Mouse (Mus musculus): ENCODE data around the gene Kmt5c.
"Not testable (repeated sequence)": the region's sequence is repeated elsewhere in the genome, so short reads cannot be mapped to it uniquely, and the experiment has no call there.

The Kmt5c gene

DNA sequence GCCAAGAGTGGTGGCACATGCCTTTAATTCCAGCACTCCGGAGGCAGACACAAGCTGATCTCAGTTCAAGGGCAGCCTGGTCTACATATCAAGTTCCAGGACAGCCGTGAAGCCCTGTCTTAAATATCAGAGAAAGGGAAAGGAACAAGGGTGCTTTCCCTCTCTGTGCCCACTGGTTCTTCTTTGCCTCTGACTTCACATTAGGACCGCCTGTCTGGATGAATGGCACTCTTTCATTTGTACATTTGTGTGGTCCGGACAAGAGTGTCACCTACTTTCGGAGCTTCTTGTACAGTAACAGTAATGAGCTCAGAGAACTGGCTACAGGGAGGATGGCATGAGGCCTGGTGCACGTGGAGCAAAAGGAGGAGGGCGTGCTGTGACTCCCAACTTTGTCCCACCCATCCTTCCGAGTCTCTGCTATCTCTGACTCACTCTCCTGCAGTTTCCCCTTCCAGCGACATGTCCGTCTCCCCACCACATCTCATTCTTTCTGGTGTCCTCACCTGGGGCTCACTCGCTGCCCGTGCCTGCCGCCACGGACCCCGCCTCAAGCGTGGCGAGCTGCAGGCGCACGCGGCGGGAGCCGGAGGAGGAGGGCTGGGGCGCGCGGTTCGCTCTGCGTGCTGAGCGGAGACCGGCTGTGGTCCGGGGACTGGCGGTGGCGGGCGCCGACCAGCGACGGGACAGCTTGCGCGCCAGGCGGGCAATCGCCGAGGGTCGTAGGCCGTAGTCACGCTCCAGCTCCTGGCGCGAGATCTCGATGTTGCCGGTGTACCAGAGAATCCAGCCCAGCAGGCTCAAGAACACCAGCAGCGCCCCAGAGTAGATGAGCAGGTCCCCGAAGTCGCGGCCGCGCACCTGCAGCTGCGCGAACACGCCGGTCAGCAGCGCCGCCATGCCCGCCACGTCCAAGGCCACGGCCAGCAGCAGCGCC, 48.9 kb downstream of the Kmt5c start:
- peak; percentile 85 for DNase-seq (ENCODE audit: extremely low read depth, insufficient read length, low spot score)

DNA sequence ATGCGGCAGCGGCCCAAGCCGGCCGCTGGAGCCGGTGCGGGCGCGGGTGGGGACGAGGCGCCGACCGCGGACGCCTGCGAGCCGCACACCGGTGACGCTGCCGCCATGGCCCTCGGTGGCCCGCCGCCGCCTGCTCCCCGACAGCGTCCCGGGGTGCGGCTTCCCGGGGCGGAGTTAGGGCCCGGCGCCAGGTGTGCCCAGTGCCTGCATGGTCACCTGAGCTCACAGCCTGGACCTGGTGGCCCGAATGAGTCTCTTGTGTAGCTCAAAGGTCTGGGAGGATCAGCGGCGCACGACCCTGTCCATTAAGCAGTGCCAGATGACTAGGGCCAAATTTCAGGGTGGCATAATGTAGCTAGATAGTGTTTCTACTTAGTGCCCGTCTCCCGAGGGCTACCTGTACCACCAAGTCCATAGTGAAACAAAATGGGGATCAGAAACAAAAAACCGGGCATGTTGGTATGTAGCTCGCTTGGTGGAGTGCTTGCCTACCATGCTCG, 49.6 kb downstream of the Kmt5c start, which contains the start of gene Tmem238:
Tmem238 (minus strand) TSS at position 221 of the 500 bp plus-strand sequence.
- DNase-seq (ENCODE audit: extremely low read depth, insufficient read length, low spot score) = peak; percentile 71

DNA sequence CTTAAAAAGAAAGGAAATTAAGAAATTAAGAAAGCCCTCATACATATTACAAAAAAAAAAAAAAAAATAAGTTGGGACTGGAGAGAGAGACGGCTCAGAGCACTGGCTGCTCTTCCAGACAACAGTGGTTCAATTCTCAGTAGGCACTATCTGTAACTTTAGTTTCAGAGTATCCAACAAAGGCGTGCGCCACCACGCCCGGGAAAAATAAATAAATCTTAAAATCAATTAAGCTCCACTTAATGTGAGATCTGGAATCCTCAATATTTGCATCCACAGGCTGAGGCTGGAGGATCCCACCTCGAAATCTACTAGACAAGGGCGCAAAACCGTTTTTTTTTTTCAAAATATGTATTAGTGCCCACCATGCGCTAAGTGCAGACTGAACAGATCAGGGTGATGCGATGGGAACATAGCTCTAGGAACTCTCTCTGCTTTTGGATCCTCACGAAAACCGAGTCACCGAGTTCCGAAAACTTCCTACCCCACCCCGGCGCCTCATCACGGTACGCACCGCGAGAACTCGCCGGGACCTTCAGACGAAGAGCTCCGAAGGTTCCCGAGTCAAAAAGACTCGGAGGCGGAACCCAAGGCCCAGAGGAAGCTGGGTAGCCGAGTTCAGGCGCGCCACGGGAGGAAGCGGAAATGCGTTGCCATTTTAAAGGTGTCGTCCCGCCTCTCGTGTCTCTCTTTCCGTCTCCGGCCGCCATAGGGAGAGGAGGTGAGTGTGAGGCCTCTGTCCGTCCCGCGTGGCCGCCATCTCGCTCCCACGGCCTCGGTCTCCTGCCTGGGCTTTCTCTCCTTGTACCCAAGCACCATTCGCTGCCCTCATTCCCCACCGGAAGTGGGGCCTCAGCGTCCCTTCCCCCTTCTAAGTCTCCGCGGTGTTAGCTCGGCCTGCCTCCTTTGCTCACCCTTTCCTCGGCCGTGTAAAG, 52.6 kb downstream of the Kmt5c start, which contains the start of gene Rpl28:
Rpl28 (plus strand) TSS at position 597 of the 935 bp plus-strand sequence.
- DNase-seq (ENCODE audit: extremely low read depth, insufficient read length, low spot score) = peak; percentile 91

DNA sequence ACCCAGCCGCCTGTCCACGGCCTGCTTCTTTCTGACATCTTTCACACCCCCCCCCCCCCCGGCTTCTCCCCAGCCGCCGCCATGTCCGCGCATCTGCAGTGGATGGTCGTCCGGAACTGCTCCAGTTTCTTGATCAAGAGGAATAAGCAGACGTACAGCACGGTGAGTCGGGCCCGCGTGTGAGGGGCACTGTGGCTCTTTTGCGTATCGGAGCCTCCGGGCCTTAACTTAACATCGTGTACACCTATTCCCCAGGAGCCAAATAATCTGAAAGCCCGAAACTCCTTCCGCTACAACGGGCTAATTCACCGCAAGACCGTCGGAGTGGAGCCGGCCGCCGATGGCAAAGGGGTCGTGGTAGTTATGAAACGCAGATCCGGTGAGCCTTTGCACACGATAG, 53.3 kb downstream of the Kmt5c start:
- not testable (repeated sequence) for DNase-seq (ENCODE audit: extremely low read depth, insufficient read length, low spot score)

DNA sequence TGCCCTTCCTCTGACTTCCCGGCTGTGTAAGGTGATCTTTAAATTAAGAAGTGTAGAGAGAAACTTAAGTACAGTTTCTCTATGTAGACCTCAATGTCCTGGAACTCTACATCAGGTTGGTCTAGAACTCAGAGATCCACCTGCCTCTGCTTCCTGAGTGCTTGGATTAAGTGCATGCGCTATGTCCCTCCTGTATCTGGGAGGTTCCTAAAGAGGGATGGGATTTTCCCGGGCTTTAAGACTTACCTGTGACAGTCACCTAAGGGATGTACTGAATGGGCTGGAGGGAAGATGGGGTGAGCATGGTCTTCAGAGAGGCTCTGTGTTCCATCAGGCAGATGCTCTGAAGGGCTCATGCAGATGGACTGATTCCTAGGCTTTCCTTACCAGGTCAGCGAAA, 53.8 kb downstream of the Kmt5c start:
- DNase-seq (ENCODE audit: extremely low read depth, insufficient read length, low spot score) = no peak

DNA sequence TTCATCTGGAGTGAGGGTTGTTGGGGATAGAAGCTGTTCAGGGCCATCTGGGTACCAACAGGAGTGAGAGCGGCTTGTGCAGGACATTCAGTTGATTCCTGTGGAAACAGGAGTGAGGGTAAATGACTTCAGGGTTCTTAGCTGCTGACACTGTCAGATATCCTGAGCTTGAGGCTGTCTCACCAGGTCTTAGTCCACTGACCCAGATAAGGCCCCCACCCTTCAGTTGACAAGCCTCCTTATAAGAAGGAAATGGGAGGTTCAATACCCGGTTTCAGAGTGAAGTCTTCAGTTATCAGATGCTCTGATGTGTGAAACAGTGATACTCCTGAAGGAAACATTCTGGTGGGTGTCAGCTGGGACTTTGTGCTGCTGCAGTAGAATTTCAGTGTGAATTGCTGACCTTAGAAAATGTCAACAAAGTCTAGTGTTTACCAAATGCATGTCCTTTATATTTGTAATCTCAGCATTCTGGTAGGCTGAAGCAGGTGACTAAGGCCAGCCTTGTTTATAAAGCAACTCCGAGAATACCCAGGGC, 54.8 kb downstream of the Kmt5c start:
- DNase-seq (ENCODE audit: extremely low read depth, insufficient read length, low spot score) = no peak

DNA sequence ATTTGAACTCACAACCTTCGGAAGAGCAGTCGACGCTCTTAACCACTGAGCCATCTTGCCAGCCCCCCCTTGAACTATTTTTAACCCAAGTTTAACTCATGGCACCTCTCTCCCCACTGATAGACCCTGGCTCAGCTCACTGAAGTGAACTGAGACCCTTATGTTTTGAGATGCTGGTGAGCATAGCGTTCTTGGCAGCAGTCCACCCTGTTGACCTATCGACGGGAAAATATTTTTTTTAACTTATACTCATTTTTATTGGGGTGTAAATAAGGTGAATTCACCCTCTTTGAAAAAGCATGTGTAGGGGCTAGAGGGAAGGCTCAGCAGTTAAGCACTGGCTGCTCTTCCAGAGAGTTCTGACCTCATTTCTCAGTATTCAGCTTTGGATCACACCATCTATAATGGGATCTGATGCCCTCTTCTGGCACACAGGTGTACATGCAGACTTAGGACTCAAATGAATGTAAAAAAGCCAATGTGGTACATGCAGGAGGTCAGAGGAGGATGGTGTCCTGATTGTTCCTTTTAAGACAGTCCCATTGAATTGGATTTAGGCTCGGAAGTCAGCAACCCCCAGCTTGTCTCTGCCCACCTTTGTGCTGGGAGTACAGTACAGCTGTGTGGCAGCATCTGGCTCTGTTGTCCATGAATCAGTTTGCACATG, 56.0 kb downstream of the Kmt5c start:
- DNase-seq (ENCODE audit: extremely low read depth, insufficient read length, low spot score) = peak; percentile 42
